Mouse (Mus musculus): Measurements from ENCODE around the gene Ccin.

Ccin gene

DNA sequence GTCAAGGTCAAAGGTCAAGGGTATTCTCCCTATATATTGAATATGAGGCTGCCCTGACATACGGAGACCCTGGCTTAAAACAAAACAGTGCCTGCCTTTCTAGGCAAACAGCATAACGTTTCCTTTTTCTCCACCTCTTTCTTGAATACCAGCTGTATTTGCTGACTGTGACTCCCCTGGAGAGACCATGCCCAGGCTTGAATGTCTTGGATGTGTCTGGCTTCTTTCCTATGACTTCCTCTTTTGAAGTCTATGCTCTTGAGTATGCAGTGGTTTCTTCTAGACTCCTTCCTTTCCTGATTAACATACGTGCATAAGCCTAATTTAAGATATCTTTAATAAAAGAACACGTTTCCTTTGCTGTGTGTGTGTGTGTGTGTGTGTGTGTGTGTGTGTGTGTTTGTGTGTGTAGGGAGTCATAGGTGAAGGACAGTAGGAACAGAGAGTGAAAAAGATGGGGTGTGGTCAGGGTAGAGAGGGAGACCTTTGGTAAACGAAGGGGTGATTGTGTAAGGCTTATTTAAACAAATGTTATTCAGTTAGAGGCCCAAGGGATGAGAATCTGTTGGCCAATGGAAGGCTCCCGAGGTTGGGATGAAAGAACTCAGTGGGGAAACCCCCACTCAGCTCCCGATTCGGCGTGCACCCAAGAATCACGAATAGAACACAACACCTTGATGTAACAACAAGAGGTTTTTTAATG, 8.2 kb upstream of the Ccin start:
- DNase-seq (ENCODE audit: low read depth, low spot score), result peak; percentile 44

DNA sequence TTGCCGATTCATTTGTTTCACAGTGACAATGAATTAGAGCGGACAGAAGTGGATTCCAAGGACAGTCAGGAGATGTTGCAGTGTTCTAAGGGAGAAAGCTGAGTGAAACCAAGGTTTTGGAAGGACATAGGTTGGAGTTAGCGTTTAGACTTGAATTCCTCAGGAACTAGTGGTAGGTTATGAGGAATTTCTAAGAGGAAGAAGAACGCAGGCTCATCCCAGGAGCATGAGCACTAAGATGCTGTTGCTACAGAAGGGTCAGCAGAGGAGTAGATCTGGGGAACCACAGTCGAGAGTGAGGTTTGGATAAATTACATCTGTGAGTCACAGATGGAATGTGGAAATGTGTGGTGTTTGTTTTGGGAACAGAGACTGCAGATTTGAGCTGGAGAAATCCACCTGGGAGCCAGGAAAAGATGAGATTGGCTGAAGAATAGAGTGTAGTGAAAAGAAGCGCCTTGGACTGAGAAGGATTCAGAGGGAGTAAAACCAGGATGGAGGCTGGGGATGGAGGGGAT, 7.0 kb upstream of the Ccin start:
- DNase-seq (ENCODE audit: low read depth, low spot score), result no peak

DNA sequence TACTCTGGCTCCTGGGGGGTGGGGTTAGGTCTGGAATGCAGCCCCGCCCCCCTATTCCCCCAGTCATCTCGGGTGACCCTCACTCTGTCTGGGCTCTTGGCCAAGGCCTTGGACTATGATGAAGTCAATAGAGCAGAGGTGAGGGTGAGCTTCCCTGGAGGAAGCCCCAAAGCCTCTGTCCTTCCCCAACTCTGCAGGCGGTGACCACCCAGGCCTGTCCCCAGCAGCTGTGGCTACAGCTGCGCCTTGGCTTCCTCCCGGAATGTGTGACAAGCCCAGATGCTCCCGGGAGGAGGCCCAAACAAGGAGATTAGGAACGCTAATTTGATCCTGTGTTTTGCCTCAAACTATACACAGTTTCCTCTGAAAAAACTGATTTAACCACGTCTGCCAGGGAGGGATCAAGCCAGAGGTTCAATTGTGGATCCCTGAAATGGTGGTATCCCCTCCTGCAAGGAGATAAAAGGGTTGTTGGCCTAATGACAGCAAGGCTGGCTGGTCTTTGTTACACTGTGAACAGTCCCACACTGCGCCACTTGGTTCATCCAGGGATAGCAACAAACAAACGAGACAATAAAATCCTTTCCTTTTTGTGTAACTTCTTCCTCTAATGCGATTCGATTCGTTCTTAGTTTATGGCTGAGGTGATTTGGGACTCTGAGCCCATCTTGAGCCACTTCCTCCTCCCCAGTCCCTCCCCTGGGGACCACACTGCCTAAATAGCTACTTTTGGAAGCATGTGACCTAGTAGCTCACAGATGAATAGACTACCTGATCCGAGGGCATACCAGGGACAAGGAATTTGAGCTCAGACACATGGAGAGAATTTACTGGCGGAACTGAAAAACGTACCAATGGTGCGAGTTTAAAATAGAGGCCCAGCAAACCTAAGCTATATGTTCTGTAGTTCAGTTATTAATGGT, 4.5 kb upstream of the Ccin start:
- DNase-seq (ENCODE audit: low read depth, low spot score), result no peak

DNA sequence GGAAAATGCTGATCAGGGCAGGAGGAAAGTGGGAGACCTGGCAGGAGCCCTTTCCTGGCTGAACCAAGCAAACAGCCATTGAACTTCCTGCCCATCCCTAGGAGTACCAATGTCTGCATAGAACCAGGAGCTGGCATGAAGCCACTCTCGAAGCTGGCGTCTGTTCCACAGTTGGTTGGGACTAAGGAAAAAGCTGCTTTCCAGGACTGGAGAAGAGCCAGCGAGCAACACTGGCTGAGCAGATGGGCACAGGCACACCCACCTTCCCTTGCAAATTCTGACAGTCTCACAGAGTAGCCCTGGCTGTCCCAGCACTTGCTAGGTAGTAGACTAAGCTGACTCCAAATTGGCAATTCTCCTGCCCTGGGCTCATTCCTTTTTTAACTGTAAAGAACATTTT, 3.5 kb upstream of the Ccin start:
- no peak for DNase-seq (ENCODE audit: low read depth, low spot score)

DNA sequence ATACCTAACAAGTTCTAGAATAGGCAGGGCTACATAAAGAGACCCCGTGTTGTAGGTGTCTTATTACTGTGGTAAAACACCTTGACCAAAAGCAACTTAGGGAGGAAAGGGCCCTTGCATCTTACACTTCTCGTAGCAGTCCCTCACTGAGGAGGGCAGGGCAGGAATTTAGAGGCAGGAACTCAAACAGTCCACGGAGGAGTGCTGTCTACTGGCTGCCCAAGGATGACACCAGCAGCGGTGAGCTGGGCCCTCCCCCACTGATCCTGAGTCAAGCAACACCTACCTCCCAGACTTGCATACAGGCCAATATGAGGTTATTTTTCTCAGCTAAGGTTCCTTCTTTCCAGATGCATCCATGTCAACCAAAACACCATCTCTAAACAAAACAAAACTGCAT, 3.0 kb upstream of the Ccin start:
- no peak for DNase-seq (ENCODE audit: low read depth, low spot score)

DNA sequence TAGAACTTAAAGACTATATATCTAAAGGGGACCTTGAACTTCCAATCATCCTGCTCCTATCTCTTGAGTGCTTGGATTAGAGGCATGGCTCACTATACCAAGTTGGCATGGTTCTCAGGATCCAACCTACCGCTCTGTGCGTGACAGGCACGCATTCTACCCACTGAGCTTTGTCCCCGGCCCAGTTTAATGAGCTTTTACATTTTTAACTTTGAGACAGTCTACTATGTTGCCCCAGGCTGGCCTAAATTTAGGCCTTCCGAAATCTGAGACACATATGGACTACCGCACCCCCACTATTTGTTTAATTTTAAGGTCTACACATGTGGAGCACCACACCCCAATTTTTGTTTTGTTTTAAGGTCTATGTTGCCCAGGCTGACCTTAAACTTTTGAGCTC, 2.4 kb upstream of the Ccin start:
- no peak for DNase-seq (ENCODE audit: low read depth, low spot score)

DNA sequence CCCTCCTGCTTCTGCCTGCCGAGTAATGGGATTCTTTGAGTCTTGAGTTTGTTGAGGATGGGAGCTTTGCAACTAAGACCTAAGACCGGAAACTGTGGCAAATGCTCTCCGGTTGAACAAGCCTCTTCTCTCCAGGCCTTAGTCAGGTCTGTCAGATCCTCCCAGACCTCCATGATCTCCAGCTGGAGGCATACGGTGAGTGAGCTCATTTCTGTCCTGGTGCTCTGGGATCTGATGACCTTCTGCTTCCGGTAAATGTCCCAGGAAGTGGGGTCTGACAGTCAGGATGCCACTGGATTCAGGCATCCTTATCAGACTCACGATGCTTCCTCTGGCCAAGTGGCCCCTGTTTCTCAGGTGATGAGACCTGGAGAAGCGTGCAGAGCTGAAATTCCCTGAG, 2.0 kb upstream of the Ccin start:
- DNase-seq (ENCODE audit: low read depth, low spot score), result no peak

DNA sequence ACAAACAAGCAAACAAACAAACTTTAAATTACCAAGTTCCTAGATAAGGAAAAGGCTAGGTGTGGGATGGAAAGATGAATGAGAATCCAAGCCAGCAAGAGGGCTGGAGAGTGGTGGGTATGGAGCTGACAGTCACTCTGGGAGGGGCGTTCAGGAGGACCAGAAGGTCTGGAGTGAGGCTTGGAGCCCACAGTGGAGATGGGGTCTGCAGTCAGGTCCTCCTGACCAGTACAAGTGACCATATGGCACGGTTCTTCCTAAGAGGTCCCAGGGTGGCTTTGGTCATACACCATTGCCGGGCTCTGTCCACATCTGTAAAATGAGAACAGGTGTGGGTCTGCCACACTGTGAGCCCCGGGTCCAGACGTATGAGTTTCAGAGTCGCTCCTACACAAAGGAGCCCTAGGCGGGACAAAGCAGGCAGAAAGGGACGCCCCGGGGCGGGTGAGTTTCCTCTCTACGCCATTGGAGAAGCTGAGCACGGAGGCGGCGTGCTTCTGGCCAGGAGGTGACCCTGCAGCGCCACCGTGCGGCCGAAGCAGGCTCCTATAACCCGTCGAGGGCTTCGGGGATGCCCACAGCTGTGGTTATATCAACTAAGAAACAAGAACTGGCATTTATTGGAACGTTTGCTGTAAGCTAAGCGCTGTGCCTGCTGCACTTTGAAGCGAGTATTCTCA, 1.1 kb upstream of the Ccin start:
- peak; percentile 96 for DNase-seq (ENCODE audit: low read depth, low spot score)

DNA sequence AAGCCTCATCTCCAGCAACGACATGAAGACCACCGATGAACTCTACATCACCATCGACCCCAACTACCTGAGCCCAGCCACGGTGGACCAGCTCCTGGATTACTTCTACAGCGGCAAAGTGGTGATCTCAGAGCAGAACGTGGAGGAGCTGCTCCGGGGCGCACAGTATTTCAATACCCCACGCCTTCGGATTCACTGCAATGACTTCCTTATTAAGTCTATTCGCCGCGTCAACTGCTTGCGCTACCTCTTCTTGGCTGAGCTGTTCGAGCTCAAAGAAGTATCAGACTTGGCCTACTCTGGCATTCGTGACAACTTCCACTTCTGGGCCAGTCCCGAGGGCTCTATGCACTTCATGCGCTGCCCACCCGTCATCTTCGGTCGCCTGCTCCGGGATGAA, 473 bp downstream of the Ccin start:
- no peak for DNase-seq (ENCODE audit: low read depth, low spot score)

DNA sequence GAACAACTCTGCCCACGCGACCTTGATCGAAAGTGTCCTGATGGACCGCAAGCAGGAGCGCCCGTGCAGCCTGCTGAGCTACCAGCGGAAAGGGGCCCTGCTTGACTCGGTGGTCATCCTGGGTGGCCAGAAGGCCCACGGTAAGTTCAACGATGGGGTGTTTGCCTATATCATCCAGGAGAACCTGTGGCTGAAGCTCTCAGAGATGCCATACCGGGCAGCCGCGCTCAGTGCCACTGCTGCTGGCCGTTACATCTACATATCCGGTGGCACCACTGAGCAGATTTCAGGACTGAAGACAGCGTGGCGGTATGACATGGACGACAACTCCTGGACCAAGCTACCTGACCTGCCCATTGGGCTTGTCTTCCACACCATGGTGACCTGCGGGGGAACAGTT, 1.0 kb downstream of the Ccin start:
- no peak for DNase-seq (ENCODE audit: low read depth, low spot score)

DNA sequence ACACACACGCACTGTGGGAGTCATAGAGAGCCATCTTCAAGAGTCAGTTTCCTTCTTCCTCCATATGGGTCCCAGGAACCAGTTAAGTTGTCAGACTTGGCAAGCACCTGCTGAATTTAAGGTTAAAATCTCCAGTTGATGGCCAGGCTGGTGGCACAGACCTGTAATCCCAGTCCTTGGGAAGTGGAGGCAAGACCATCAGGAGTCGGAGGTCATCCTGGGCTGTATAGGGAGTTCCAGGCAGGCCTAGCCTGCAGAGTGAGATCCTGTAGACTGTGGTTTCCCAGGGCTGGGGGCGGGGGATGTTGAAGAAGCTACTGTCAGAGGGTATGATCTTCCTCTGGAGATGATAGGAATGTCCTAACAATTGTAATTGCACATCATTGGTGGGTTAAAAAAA, 5.7 kb downstream of the Ccin start:
- no peak for DNase-seq (ENCODE audit: low read depth, low spot score)

DNA sequence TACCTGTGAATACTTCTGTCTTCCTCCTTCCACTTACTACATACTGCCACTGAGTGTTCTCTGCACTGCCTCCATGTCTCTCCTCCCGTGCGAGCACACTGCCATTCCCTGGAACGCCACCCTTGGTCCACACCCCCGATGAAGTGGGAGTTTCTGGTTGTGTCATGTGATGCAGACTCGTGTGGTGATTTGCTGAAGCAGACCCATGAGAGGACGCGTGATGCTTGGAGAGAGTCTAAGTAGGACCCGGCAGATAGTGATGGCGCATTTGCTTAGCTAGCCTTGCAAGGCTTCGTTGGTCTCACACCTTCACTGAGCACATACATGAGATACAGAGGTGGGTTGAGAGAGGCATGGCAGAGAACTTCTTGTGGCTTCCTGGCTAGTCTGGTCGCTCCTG, 9.8 kb downstream of the Ccin start:
- DNase-seq (ENCODE audit: low read depth, low spot score), result peak; percentile 74

DNA sequence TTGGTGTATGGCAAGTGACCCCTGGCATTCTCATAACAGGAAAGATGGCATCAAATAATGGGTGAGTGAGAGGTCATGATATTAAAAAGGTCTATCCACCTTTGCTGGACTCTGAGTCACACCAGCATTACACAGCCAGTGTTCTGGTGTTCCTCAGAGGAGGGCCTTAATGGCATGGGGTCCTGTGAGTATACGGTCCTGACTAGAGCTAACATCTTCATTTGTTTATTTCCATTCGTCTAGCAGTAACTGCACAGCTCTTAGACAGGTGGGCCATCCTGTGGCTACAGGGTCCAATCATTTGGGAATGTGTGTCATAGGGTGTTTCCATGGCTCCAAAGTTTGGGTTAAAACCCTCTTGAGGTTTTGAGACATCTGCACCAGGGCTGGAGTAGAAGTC, 11.1 kb downstream of the Ccin start:
- no peak for DNase-seq (ENCODE audit: low read depth, low spot score)

DNA sequence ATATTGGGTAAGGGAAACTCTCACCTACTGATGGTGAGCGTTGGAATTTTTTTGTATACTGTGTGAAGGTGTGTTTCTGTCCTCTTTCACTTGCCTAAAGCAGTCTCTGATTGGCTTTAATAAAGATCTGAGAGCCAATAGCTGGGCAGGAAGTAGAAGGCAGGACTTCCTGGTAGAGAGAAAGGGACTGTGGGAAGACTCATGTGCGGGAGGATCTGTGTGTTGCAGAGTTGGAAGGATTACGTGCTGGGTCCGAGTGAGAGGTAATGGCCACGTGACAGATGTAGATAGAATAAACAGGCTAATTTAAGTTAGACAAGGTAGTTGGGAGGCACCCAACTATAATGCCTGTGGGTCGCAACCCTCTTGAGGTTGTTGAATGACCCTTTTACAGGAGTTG, 20.3 kb downstream of the Ccin start:
- peak; percentile 66 for DNase-seq (ENCODE audit: low read depth, low spot score)

DNA sequence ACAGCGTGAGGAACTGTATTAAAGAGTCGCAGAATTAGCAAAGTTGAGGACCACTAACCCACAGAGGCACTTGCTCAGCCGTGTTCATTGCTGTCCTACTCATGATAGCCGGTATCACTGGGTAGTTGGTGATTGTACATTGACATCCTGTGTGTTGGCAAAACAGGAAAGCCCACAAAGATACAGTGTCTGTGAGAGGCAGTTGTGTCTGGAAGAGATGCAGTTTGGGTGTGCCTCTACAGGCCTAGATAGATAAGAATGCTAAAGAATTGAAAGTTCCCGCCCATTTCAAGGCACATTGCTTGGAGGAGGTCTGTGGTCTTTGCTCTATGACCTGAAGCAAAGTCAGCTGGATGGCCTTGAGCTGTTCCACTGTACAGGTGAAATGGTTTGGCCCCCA, 20.8 kb downstream of the Ccin start, which contains the start of gene Clta:
Clta (plus strand) TSS at position 327 of the 400 bp plus-strand sequence.
- DNase-seq (ENCODE audit: low read depth, low spot score), result peak; percentile 33

DNA sequence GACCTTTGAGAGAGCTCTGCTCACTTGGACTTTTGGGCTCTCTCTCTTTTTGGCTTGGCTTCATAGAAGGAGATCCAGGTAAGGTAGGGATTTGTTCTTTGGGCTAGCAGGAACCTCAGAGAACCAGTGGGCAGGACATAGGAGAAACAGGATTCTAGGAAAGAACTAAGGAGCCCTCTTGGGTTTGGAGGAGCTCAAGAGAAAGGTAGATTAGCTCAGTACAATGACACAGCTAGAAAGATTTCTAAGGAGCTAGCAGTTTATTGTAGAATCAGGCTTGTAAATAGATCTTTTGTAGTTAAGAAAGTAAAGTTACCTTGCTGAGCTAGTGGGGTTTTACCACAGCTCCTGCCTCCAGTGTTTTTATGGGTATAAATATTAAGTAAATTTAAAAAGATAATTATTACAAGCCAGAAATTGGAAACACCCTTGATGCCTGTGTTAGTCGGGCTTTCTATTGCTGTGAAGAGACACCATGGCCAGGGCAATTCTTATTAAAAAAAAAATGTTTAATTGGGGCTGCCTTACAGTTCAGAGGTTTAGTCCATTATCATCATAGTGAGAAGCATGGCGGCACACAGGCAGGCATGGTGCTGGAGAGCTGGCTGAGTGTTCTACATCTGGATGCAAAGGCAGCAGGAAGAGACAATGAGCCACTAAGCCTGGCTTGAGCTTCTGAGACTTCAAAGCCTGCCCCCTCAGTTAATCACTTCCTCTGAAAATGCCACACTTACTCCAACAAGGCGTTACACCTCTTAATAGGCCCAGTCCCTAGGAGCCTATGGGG, 21.5 kb downstream of the Ccin start:
- no peak for DNase-seq (ENCODE audit: low read depth, low spot score)

DNA sequence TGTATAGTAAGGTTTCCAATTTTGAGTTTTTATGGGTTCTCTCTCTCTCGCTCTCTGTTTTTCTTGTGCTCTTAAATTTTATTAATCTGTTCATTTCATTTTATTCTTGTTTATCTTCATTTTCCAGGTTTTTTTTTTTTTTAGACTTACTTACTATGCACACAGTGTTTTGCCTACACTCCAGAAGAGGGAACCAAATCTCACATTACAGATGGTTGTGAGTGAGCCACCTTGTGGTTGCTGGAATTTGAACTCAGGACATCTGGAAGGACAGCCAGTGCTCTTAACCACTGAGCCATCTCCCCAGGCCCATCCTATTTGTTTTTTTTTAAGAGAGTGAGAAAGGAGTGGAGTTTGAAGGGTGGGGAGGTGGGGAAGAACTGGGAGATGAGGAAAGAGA, 26.9 kb downstream of the Ccin start:
- peak; percentile 47 for DNase-seq (ENCODE audit: low read depth, low spot score)

DNA sequence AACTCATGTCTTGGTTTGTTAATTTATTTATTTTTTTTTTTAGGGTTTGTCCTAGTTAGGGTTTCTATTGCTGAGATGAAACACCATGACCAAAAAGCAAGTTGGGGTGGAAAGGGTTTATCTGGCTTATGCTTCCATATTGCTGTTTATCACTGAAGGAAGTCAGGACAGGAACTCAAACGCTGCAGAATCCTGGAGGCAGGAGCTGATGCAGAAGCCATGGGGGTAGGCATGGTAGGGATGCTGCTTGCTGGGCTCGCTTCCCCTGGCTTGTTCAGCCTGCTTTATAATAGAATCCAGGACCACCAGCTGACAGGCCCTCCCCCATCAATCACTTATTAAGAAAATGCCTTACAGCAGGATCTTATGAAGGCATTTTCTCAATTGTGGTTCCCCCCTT, 27.6 kb downstream of the Ccin start:
- no peak for DNase-seq (ENCODE audit: low read depth, low spot score)

DNA sequence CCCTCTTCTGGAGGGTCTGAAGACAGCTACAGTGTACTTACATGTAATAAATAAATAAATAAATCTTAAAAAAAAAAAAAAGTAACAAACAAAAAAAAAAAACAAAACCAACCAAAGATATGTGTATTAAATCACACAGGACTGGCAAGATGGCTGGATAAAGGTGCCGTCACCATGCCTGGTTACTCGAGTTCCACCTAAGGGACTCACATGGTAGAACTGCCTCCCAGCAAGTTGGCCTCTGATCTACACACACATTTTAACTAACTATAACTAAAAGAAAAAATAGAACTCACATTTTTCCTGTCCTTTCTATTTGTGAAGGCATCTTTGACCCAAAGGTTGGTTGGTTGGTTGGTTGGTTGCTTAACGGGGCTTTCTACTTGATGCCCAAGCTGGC, 28.5 kb downstream of the Ccin start:
- DNase-seq (ENCODE audit: low read depth, low spot score), result peak; percentile 34

DNA sequence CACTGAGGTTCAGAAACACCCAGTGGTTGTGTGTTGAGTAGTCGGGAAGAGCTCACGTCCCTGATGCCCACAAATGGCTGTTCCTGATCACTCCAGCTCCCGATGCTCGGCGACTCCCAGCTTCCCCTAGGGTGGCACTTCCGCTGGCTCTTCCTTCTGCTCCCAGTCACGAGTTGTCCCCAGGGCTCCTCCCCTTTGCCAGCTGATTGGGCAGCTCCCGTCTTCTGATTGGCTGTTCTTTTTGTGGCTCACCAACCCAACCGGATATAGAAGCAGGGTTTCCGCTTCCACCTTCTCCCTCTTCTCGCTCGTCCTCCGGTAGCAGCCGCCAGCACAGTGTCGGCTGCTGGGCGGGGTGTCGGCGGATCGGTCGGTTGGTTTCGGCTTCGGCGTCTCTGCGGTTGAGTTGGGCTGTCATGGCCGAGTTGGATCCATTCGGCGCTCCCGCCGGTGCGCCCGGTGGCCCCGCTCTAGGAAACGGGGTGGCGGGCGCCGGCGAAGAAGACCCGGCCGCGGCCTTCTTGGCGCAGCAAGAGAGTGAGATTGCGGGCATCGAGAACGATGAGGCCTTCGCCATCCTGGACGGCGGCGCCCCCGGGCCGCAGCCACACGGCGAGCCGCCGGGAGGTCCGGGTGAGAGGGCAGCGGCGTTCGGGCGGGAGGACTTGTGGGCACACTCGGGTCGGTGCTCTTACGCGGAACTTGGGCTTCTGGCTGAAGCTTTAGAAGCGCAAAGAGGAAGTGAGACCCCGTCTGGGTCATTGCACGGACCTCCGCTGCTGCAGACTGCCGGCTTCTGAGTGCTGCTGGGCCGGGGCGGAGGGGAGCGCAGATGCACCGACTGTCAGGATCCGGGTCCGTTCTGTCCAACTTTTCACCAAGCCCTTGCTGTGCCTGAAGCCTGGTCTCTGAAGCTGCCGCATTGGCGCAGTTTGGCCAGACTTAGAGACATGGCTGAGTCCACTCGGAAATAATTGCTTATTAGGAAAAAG, 29.4 kb downstream of the Ccin start:
- peak; percentile 98 for DNase-seq (ENCODE audit: low read depth, low spot score)

All from ZHBTc4 (cell line).